Mouse (Mus musculus) testis, adult 2 months (tissue): ENCODE data around the gene Hmgcs1.

ENCODE experiments used
- CTCF ChIP-seq: fragments of 200-500 bp; IDR thresholded peaks from 2 replicates; pipeline ENCODE4 v1.5.1; 2012; ENCODE audit warnings: low read depth, mild to moderate bottlenecking, inconsistent platforms, low read length, moderate library complexity; ENCODE audit not compliant: control insufficient read depth, insufficient read depth, insufficient replicate concordance
- POLR2A ChIP-seq: fragments of 200-500 bp; IDR thresholded peaks from 2 replicates; pipeline ENCODE4 v1.6.1; 2012; ENCODE audit warnings: low read depth, mild to moderate bottlenecking, inconsistent platforms, low read length, moderate library complexity; ENCODE audit not compliant: control insufficient read depth

DNA sequence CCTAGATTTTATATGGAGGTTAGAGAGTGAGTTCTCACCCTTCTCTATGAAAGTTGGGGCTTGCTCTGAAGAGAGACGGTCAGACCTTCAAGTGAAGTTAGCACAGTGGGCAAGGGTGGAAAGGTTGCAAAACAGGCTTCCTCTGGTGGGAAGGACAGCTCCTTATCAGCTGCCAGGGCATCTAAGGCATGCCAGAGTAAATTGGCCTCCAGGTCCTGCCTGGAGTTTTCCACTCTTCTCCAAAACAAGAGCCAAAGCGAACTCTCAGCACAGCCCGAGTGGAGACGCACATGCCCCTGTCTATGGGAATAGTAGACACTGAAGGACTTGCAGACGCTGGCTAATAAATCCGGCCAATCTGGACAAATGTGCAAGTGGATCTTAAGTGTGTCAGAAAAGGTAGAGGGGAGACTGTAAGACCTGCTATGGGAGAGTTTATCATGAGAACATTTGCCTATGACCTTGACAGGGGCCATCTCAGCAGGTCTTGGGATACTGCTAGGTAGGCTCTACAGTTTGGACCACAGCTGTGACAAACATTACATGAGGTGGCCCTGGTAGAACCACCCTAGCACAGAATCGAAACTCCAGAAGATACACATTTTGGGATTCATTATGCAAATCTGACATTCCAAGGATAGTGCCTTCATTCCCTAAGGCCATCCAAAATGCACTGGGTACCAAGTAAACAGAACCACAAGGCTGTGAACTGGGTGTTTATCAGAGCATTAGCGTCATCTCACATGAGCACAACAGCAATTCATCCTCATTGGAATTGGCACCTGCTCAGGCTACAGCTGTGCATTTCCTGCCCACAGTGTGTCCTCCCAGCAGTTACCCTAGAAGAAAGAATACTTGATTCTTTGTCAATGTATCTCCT is 19.4 kb downstream of the Hmgcs1 start:
- TF ChIP-seq POLR2A (no peak), CTCF (no peak)
